Mouse (Mus musculus) Patski (cell line): ENCODE data around the gene Gjd3. TPM values are rescaled to one million over a fixed set of nuclear protein-coding genes. Genes with fewer than 3 reads are reported as not detected.

Experiments
- ATAC-seq: fragments of 100-300 bp; one replicate; pipeline ENCODE4 v1.8.0; 2021
- CTCF ChIA-PET: fragments of 350-600 bp; sonication (Branson Sonifier 250); formaldehyde crosslinking; loops from one replicate; lab custom pipeline; 2022; ENCODE audit warnings: inconsistent platforms; lab: Charles Lee
- POLR2A ChIA-PET: fragments of 350-600 bp; sonication (Branson Sonifier 250); formaldehyde crosslinking; loops from one replicate; lab custom pipeline; 2022; ENCODE audit warnings: antibody characterized with exemption, inconsistent platforms; lab: Charles Lee
- DNase-seq: peaks from one replicate; pipeline ENCODE4 v3.0.0-alpha.2; 2011; ENCODE audit warnings: low read depth, low spot score
- H3K27me3 ChIP-seq: fragments of 371-371 bp; one replicate; pipeline ENCODE4 v1.5.1; 2021
- CTCF ChIP-seq: fragments of 100-300 bp; IDR thresholded peaks from one replicate; pipeline ENCODE4 v1.5.1; 2021
- in situ Hi-C: fragments of 300-500 bp; cut with MboI; formaldehyde crosslinking; loops from 3 replicates; pipeline ENCODE4 v1.11.1; 2018; ENCODE audit warnings: low pct_unique_long_range_greater_than_20kb, mixed read lengths
- polyA plus RNA-seq: library from polyadenylated mRNA; unstranded; gene quantifications from one replicate; pipeline ENCODE4 v1.2.3, GENCODE M21; 2021

Gene Gjd3
- polyA plus RNA-seq, 1 experiment from 2014 or later = 0.19 TPM

DNA sequence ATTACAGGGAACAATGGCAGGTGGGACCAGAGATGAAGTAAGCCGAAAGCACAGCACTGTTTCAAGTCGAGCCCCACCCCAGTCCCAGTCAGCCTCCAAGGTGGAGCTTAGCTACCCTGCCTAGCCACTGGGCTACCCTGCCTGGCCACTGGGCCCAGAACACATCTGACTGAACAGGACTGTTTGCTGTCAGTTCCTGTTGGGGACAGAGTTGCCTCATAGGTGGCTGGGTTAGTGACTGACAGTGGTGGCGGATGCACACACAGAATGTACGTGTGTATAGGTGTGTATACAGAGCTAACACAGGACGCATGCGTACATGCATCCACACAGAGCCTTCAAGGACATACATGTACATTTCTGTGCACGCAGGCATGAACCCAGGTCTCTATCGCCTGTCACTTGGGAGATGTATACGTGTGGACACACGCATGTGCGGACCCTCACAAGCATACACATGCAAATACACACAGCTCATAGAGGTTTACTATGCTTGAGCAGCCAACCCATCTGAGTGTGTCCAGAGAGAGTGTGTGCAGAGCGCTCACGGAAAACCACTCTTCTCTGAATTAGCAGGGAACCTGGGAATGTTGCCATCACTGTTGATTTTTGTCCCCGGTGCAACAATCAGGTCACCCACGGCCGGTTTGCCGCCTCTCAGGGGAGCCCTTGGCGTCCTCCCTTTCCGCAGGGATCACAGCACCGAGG is 1.4 kb downstream of the Gjd3 start:
- DNase-seq (no peak), ATAC-seq (no peak)
- in situ Hi-C loops = no loop called here
- no peaks in the 10 kb centered on the region for H3K27me3 ChIP-seq
- no peak for TF ChIP-seq CTCF
- ChIA-PET CTCF (interaction anchor here (0.8 kb wide), 1 partner anchor 9 kb away, joined by 3 read pairs; no protein-coding TSS in a partner anchor), POLR2A (interaction anchor here (0.5 to 1.4 kb wide), 4 partner anchors 20 to 141 kb away, joined by 3 to 10 read pairs (median 4); no protein-coding TSS in a partner anchor)

DNA sequence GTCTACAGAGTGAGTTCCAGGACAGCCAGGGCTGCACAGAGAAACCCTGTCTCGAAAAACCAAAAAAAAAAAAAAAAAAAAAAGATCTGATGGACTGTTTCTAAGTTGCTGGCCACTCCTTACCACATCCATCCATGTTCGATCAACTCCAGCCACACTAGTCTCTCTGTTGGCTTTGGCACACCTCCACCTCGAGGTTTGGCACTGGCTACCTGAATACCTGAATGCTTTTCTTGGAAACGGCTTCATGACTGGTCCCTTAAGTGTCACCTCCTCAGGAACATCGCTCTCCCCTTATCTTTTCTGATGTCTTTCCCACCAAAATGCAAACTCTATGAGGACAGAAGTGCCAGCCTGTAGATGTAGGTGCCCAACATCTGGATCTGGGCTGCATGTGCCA is 3.5 kb downstream of the Gjd3 start:
- TF ChIP-seq CTCF = no peak
- H3K27me3 ChIP-seq = no peaks in the 10 kb centered on the region
- POLR2A ChIA-PET = interaction anchor here (1.1 kb wide), 1 partner anchor 54 kb away, joined by 3 read pairs; no protein-coding TSS in a partner anchor
- DNase-seq = no peak
- CTCF ChIA-PET = interaction anchor here (0.6 kb wide), 1 partner anchor 26 kb away, joined by 3 read pairs; no protein-coding TSS in a partner anchor
- ATAC-seq = no peak
- in situ Hi-C loops = loop anchor here (5.0 to 10.0 kb wide), 2 partner anchors 65 to 168 kb away; no protein-coding TSS in a partner anchor

DNA sequence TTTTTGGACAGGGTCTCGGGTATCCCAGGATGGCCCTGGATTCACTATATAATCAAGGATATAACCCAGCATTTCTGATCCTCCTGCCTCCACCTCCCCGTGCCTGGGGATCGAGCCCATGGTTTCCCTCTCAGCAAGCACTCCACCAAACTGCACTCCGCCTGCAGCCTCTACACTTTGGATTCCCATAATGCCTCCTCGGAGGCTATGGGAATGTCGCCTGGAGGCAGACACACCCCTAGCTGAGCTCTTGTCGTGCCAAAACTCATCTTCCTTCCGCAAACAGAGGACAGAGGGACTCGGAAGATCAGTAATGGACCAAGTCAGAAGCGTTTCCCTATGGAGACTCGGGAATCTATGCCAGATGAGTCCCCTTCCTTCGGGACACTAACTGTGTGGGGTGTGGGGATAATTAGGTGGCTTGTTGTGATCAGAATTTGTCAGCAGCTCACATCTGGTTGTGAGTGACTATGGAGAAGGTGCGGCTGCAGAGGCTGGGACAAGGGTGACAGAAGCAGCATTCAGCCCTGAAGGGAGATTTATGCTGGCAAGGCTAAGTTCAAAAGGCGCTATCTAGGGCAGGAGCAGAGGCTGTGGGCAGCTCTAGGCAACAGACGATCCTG is 4.2 kb downstream of the Gjd3 start:
- no peaks in the 10 kb centered on the region for H3K27me3 ChIP-seq
- ChIA-PET CTCF (interaction anchor here (0.6 to 1.8 kb wide), 2 partner anchors 27 to 55 kb away, joined by 3 to 5 read pairs; no protein-coding TSS in a partner anchor), POLR2A (interaction anchor here (1.1 kb wide), 1 partner anchor 53 kb away, joined by 3 read pairs; no protein-coding TSS in a partner anchor)
- no peak for TF ChIP-seq CTCF
- ATAC-seq (no peak), DNase-seq (no peak)
- in situ Hi-C loops = loop anchor here (5.0 to 10.0 kb wide), 2 partner anchors 64 to 169 kb away; no protein-coding TSS in a partner anchor

DNA sequence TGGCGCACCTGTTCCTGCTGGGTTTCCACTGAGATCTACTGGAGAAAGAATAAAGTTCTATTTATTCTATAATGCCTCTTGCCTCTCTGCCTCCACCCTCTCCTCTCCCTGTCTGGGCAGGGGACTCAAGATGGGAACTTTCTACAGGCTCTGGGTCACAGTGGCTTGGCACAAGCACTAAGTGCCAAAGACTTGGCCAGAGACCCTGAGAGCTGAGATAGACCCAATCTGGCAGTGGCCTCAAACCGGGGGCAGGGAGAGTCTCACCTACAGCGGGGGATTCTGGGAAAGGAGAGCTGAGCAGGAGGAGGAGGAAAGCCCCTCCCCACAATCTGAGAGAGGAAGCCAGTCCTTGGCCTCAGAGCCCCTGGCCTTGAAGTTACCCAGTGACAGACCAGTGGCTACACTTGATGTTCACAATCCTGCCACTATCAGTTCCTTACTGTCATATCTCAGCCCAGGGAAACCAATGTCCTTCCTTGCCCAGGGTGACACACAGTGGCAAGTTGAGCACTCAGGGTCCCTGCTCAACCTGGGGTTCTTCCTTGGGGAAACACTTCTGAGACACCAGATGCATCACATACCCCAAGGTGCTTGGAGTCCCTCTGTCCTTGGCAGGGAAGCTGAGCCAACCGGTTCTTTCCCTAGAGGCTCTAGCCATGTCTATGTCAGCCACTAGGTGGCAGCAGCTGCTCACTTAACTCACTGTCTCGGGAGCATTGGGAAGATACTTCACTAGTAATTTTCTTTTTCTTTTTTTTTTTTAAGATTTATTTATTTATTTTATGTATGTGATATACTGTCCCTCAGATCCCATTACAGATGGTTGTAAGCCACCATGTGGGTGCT is 7.7 kb downstream of the Gjd3 start:
- POLR2A ChIA-PET = no interaction called here
- ATAC-seq = no peak
- in situ Hi-C loops = loop anchor here (5.0 to 10.0 kb wide), 3 partner anchors 38 to 172 kb away; no protein-coding TSS in a partner anchor
- no peak for DNase-seq
- H3K27me3 ChIP-seq = no peaks in the 10 kb centered on the region
- no peak for TF ChIP-seq CTCF
- CTCF ChIA-PET = interaction anchor here (0.9 to 1.5 kb wide), 5 partner anchors 27 to 62 kb away, joined by 3 to 4 read pairs (median 4); no protein-coding TSS in a partner anchor

DNA sequence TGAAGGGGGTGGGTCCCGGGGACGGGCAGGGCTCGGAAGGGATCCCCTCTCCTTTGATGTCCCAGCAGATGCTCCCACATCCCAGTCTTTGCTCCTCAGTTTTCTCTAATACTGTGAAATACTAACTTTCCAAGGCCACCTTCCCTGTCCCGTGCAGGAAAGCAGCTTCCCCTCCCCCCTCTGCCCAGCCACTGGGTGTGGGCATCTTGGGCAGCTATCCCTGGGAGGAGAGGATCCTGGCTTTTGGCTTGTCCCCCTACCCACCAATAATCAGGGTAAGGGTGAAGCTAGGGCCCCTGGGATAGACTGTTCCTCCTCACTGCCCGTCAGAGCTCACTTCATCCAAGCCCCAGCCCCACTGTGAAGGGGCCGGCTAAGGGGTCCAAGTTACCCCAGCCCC is 8.6 kb downstream of the Gjd3 start:
- in situ Hi-C loops = loop anchor here (5.0 to 10.0 kb wide), 2 partner anchors 37 to 59 kb away; no protein-coding TSS in a partner anchor
- no peaks in the 10 kb centered on the region for H3K27me3 ChIP-seq
- no peak for DNase-seq
- no peak for ATAC-seq
- CTCF ChIA-PET = interaction anchor here (1.5 kb wide), 1 partner anchor 61 kb away, joined by 4 read pairs; no protein-coding TSS in a partner anchor
- POLR2A ChIA-PET = no interaction called here
- no peak for TF ChIP-seq CTCF

DNA sequence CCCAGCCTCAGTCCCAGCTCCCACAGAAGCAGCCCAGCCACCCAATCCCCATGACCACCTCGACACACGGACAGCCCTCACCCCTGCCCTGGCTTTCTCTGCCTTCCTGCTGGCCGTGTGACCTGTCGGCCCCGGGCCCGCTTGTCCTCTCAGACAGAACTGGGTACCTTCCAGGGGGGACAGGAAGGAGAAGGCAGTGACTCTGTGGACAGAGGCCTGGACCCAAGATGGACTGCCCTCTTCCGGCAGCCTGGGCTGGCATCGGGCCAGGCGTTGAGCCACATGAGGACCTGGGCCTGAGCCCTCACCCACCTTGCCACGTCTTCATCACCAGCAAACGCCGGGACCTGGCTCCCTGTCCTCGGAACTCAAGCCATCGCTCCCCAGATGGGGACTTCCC is 9.2 kb downstream of the Gjd3 start:
- in situ Hi-C loops = loop anchor here (5.0 to 10.0 kb wide), 2 partner anchors 36 to 59 kb away; no protein-coding TSS in a partner anchor
- POLR2A ChIA-PET = no interaction called here
- CTCF ChIA-PET = interaction anchor here (2.5 kb wide), 1 partner anchor 51 kb away, joined by 8 read pairs; no protein-coding TSS in a partner anchor
- ATAC-seq (no peak), DNase-seq (no peak)
- H3K27me3 ChIP-seq = no peaks in the 10 kb centered on the region
- TF ChIP-seq CTCF = no peak

DNA sequence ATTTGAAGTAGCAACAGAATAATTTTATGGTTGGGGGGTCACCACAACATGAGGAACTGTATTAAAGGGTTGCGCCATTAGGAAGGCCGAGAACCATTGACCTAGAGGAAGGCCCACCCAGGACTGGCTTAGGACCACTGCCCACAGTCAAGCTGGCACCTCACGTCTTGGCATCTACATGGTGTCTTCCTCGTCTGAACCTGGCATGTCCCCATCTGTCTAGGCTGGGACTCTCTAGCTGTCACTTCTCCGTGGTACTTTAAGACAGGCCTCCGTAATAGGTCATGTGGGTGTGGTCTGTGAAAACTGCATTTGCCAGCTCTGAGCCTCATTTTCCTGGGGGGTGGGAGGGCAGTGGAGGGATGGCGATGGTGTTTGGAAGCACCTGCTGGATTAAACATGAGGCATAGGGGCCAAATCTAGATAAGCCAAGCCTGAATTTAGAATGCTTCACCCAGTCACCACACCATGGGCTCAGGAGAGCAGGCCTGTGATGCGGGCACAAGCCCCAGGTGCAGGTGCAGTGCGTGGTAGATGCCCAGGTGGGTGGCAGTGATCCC is 9.9 kb downstream of the Gjd3 start:
- POLR2A ChIA-PET = interaction anchor here (1.4 kb wide), 2 partner anchors 10 to 39 kb away, joined by 3 to 5 read pairs; no protein-coding TSS in a partner anchor
- no peak for ATAC-seq
- no peak for TF ChIP-seq CTCF
- H3K27me3 ChIP-seq = no peaks in the 10 kb centered on the region
- CTCF ChIA-PET = interaction anchor here (1.1 to 2.5 kb wide), 4 partner anchors 9 to 51 kb away, joined by 3 to 11 read pairs (median 8); no protein-coding TSS in a partner anchor
- in situ Hi-C loops = loop anchor here (5.0 to 10.0 kb wide), 2 partner anchors 36 to 58 kb away; no protein-coding TSS in a partner anchor
- DNase-seq = no peak

DNA sequence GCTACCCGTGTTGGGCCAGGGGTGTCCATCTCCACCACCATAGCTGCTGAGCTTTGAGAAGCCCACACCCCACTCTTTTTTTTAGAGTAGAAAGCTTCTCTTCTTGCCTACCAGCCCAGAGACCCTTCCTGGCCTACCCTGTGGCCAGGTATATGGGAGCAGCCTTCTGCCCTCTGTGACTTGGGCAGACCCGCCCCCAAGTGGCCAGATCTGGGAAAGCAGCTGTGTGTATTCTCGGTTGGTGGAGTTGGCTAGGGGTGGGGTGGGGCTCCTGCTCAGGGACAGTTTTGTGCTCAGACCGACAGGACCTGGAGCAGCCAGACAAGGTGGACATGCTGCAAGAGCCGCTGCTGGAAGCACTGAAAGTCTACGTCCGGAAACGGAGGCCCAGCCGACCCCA is 10.6 kb downstream of the Gjd3 start:
- ATAC-seq (no peak), DNase-seq (no peak)
- no peaks in the 10 kb centered on the region for H3K27me3 ChIP-seq
- CTCF ChIA-PET = interaction anchor here (0.8 to 2.5 kb wide), 7 partner anchors 9 to 50 kb away, joined by 3 to 11 read pairs (median 3); no protein-coding TSS in a partner anchor
- POLR2A ChIA-PET = interaction anchor here (1.0 to 1.4 kb wide), 3 partner anchors 9 to 47 kb away, joined by 3 to 5 read pairs (median 3); no protein-coding TSS in a partner anchor
- in situ Hi-C loops = loop anchor here (5.0 to 10.0 kb wide), 2 partner anchors 35 to 57 kb away; no protein-coding TSS in a partner anchor
- TF ChIP-seq CTCF = no peak
